12 mouse cellular contexts compared by ENCODE assay signal in genomic region chr1:90290428-90291197, GRCm38 (mm10).
DNase-seq lines count a peak whose midpoint lies in the region; ATAC-seq lines count a peak whose summit lies in the region.
"Had no signal": no experiment of that assay in that cellular context is flagged by ENCODE, and none has a peak within 500 bp of the region (broad histone marks: within the 10 kb centered on the region; RNA-seq: fewer than 3 reads in every experiment).

No protein-coding gene starts in this region.

- H3K27ac ChIP-seq in forebrain, embryonic 10.5 days: peak overlapping the region; percentile 83
- no peak overlapping the region for H3K27ac ChIP-seq in forebrain, embryonic 15.5 days (replicated peaks)
- H3K27ac ChIP-seq in liver, embryonic 11.5 days (ENCODE audit: low read depth, low read length): peak overlapping the region; percentile 85; the same call in 1 of the 2 replicates
- H3K27ac ChIP-seq in liver, embryonic 12.5 days: peak overlapping the region; percentile 99
- no peak overlapping the region for H3K27ac ChIP-seq in neural tube, embryonic 12.5 days
- H3K27ac ChIP-seq: limb, embryonic 13.5 days had no signal

- no peaks in the 10 kb centered on the region for H3K27me3 ChIP-seq in forebrain, embryonic 10.5 days (ENCODE audit: poor library complexity, severe bottlenecking)
- H3K27me3 ChIP-seq in forebrain, embryonic 15.5 days: no peaks in the 10 kb centered on the region
- H3K27me3 ChIP-seq in liver, embryonic 11.5 days (replicated peaks; ENCODE audit: control insufficient read depth, insufficient read depth, low read length): no peaks in the 10 kb centered on the region
- peaks cover 14% of the 10 kb centered on the region for H3K27me3 ChIP-seq in liver, embryonic 12.5 days (replicated peaks)
- H3K27me3 ChIP-seq in neural tube, embryonic 12.5 days (replicated peaks): no peaks in the 10 kb centered on the region

- H3K4me3 ChIP-seq in forebrain, embryonic 10.5 days: no peak overlapping the region
- H3K4me3 ChIP-seq in forebrain, embryonic 15.5 days: no peak overlapping the region
- no peak overlapping the region for H3K4me3 ChIP-seq in liver, embryonic 11.5 days (ENCODE audit: low read depth, low read length)
- peak overlapping the region; percentile 41; the same call in 1 of the 2 replicates for H3K4me3 ChIP-seq in liver, embryonic 12.5 days
- H3K4me3 ChIP-seq in neural tube, embryonic 12.5 days: no peak overlapping the region
- H3K4me3 ChIP-seq: limb, embryonic 13.5 days had no signal

- no peaks in the 10 kb centered on the region for H3K9me3 ChIP-seq in forebrain, embryonic 10.5 days
- no peaks in the 10 kb centered on the region for H3K9me3 ChIP-seq in forebrain, embryonic 15.5 days
- no peaks in the 10 kb centered on the region for H3K9me3 ChIP-seq in liver, embryonic 11.5 days (ENCODE audit: control insufficient read depth, low read length)
- H3K9me3 ChIP-seq in liver, embryonic 12.5 days (replicated peaks): no peaks in the 10 kb centered on the region
- H3K9me3 ChIP-seq in neural tube, embryonic 12.5 days: no peaks in the 10 kb centered on the region
- H3K9me3 ChIP-seq: limb, embryonic 13.5 days had no signal

- peaks cover 48% of the 10 kb centered on the region for H3K4me1 ChIP-seq in forebrain, embryonic 10.5 days
- peaks cover 9% of the 10 kb centered on the region for H3K4me1 ChIP-seq in forebrain, embryonic 15.5 days
- peaks cover 24% of the 10 kb centered on the region for H3K4me1 ChIP-seq in liver, embryonic 11.5 days (replicated peaks; ENCODE audit: control insufficient read depth, insufficient read depth, low read length)
- H3K4me1 ChIP-seq in liver, embryonic 12.5 days: peaks cover 56% of the 10 kb centered on the region
- peaks cover 17% of the 10 kb centered on the region for H3K4me1 ChIP-seq in neural tube, embryonic 12.5 days

- no peaks in the 10 kb centered on the region for H3K36me3 ChIP-seq in forebrain, embryonic 10.5 days (replicated peaks)
- no peaks in the 10 kb centered on the region for H3K36me3 ChIP-seq in forebrain, embryonic 15.5 days
- H3K36me3 ChIP-seq in liver, embryonic 11.5 days (ENCODE audit: control insufficient read depth, insufficient read depth, low read length): no peaks in the 10 kb centered on the region
- no peaks in the 10 kb centered on the region for H3K36me3 ChIP-seq in liver, embryonic 12.5 days
- no peaks in the 10 kb centered on the region for H3K36me3 ChIP-seq in neural tube, embryonic 12.5 days
- H3K36me3 ChIP-seq: limb, embryonic 13.5 days had no signal

- no peak overlapping the region for H3K9ac ChIP-seq in forebrain, embryonic 15.5 days (replicated peaks)
- no peak overlapping the region for H3K9ac ChIP-seq in liver, embryonic 11.5 days (ENCODE audit: low read depth, low read length)
- peak overlapping the region; percentile 79 for H3K9ac ChIP-seq in liver, embryonic 12.5 days
- H3K9ac ChIP-seq in neural tube, embryonic 12.5 days: no peak overlapping the region
- H3K9ac ChIP-seq: limb, embryonic 13.5 days had no signal

- ATAC-seq in forebrain, embryonic 15.5 days (replicated peaks): no peak
- ATAC-seq in liver, embryonic 11.5 days (replicated peaks; ENCODE audit: low FRiP score): no peak
- no peak for ATAC-seq in liver, embryonic 12.5 days
- peak; percentile 57; the same call in 1 of the 2 replicates for ATAC-seq in neural tube, embryonic 12.5 days (ENCODE audit: low FRiP score, low read depth)
- ATAC-seq: intestine, postnatal 0 days had no signal

- DNase-seq in forebrain, embryonic 10.5 days (ENCODE audit: extremely low spot score, low spot score): no peak
- no peak for DNase-seq in liver, embryonic 11.5 days (ENCODE audit: low spot score)
- DNase-seq in liver: no peak
- no peak for DNase-seq in left cerebral cortex, adult 8-10 months (ENCODE audit: low spot score in 2 of 2)
- no peak for DNase-seq in spleen, postnatal 4 days (ENCODE audit: low spot score in 2 of 2)
- DNase-seq: gastrocnemius, postnatal 14 days; thymus, postnatal 25 days had no signal

- WGBS in forebrain, embryonic 10.5 days: 60% methylated on average over 7 of the region's 7 CpGs
- WGBS in forebrain, embryonic 15.5 days: 41% methylated on average over 7 of the region's 7 CpGs
- WGBS in liver, embryonic 11.5 days: 73% methylated on average over 7 of the region's 7 CpGs
- 75% methylated on average over 7 of the region's 7 CpGs for WGBS in liver, embryonic 12.5 days (ENCODE audit: insufficient replicate concordance)
- 35% methylated on average over 7 of the region's 7 CpGs for WGBS in neural tube, embryonic 12.5 days

- no peak overlapping the region for H3K4me2 ChIP-seq in forebrain, embryonic 15.5 days (replicated peaks)
- H3K4me2 ChIP-seq in liver, embryonic 11.5 days: no peak overlapping the region
- H3K4me2 ChIP-seq in liver, embryonic 12.5 days: peak overlapping the region; percentile 78
- H3K4me2 ChIP-seq in neural tube, embryonic 12.5 days (replicated peaks): 0 out of 2 replicates have a peak overlapping the region, but pooled peaks have one; percentile 4
- H3K4me2 ChIP-seq: limb, embryonic 13.5 days had no signal

Comparison
In these comparisons a context has a peak if more than half of its experiments do, and no peak if none do; other contexts are left out.
1. H3K27ac ChIP-seq: peak in forebrain, embryonic 10.5 days (single experiment), liver, embryonic 11.5 days (single experiment) and liver, embryonic 12.5 days (single experiment); none in forebrain, embryonic 15.5 days (single experiment) and neural tube, embryonic 12.5 days (single experiment).
2. H3K4me2 ChIP-seq: peak in liver, embryonic 12.5 days (single experiment) and neural tube, embryonic 12.5 days (single experiment); none in forebrain, embryonic 15.5 days (single experiment) and liver, embryonic 11.5 days (single experiment).